Mouse (Mus musculus): ENCODE data around the gene Taar1. TPM values are rescaled to one million over a fixed set of nuclear protein-coding genes. Genes with fewer than 3 reads are reported as not detected.

Taar1 gene
- polyA plus RNA-seq, 1 experiment from 2014 or later: not detected

DNA sequence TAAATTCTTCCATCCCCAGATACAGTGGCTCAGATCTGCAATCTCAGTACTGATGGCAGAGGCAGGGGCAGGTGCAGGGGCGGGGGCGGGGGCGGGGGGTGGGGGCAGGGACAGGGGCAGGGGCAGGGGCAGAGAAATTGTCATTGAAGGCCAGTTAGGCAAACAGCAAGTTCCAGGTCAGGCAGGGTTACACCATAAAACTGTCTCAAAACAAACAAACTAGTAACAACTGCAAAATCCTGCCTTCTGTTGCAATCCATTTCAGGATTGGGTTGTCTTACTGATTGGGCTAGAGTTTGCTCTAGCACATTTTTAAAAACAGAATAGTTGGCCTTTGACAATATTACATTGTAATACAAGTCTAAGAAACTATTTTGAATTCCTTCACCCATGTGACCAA is 2.3 kb downstream of the Taar1 start:
- Histone ChIP-seq H3K9ac (ENCODE audit: low read length) (no peak overlapping the region), H3K4me2 (ENCODE audit: low read depth, low read length, severe bottlenecking) (no peak overlapping the region), H3K4me1 (replicated peaks; ENCODE audit: control insufficient read depth, insufficient read depth, low read length) (no peaks in the 10 kb centered on the region), H3K27ac (ENCODE audit: low read depth, low read length) (no peak overlapping the region), H3K27me3 (ENCODE audit: control insufficient read depth, insufficient read depth, low read length) (no peaks in the 10 kb centered on the region), H3K9me3 (ENCODE audit: control insufficient read depth, low read length) (no peaks in the 10 kb centered on the region), H3K4me3 (ENCODE audit: low read depth, low read length) (no peak overlapping the region), H3K36me3 (ENCODE audit: control insufficient read depth, insufficient read depth, low read length) (no peaks in the 10 kb centered on the region)
- no peak for DNase-seq (ENCODE audit: low spot score)
- 89% methylated on average over 3 of the region's 3 CpGs for WGBS
- ATAC-seq (replicated peaks; ENCODE audit: low FRiP score): no peak

DNA sequence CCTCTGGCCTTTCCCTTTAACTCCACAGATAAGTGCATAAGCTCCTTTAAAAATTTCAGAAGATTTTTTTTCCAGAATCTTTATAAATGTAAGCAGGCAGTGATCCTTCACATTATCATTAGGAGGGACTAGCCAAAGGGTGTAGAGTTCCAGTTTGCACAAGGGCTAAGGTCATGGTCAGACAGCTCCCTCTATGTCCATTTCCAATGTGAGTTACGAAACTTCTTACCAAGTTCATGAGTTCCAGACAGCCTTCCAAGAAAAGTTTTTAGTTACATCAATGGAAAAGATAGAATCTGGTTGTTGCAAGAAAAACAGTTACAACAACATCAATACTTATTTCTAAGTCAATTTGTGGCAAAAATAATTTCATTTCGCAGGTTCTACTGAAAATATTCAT is 3.8 kb downstream of the Taar1 start:
- Histone ChIP-seq H3K4me2 (ENCODE audit: low read depth, low read length, severe bottlenecking) (no peak overlapping the region), H3K4me1 (replicated peaks; ENCODE audit: control insufficient read depth, insufficient read depth, low read length) (no peaks in the 10 kb centered on the region), H3K27me3 (ENCODE audit: control insufficient read depth, insufficient read depth, low read length) (no peaks in the 10 kb centered on the region), H3K36me3 (ENCODE audit: control insufficient read depth, insufficient read depth, low read length) (no peaks in the 10 kb centered on the region), H3K9me3 (ENCODE audit: control insufficient read depth, low read length) (no peaks in the 10 kb centered on the region), H3K27ac (ENCODE audit: low read depth, low read length) (no peak overlapping the region), H3K4me3 (ENCODE audit: low read depth, low read length) (no peak overlapping the region), H3K9ac (ENCODE audit: low read length) (no peak overlapping the region)
- DNase-seq (ENCODE audit: low spot score) (no peak), ATAC-seq (replicated peaks; ENCODE audit: low FRiP score) (no peak)
- 84% methylated on average over 2 of the region's 2 CpGs for WGBS

DNA sequence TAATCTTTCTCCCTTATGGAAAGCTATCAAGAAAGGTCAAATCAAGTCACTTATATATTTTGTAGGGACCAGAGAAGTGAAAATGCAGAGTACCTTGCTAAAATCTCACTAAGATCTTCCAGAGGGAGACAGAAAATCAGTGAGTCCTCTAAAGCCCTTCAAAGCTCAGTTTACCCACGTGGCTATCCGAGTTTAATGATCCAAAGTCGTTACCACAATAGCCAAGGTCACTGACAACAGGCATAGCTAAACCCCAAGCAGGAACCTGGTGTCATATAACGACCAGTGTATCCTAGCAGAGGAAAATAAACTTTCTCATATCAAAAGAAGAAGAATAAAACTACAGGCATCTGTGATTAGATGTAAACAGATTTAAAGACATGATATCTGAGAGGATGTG is 17.5 kb downstream of the Taar1 start:
- Histone ChIP-seq H3K36me3 (ENCODE audit: control insufficient read depth, insufficient read depth, low read length) (no peaks in the 10 kb centered on the region), H3K27me3 (ENCODE audit: control insufficient read depth, insufficient read depth, low read length) (no peaks in the 10 kb centered on the region), H3K4me1 (replicated peaks; ENCODE audit: control insufficient read depth, insufficient read depth, low read length) (no peaks in the 10 kb centered on the region), H3K4me2 (ENCODE audit: low read depth, low read length, severe bottlenecking) (no peak overlapping the region), H3K4me3 (ENCODE audit: low read depth, low read length) (no peak overlapping the region), H3K9ac (ENCODE audit: low read length) (no peak overlapping the region), H3K27ac (ENCODE audit: low read depth, low read length) (no peak overlapping the region), H3K9me3 (ENCODE audit: control insufficient read depth, low read length) (no peaks in the 10 kb centered on the region)
- no peak for ATAC-seq (replicated peaks; ENCODE audit: low FRiP score)
- 47% methylated on average over 4 of the region's 4 CpGs for WGBS
- no peak for DNase-seq (ENCODE audit: low spot score)

DNA sequence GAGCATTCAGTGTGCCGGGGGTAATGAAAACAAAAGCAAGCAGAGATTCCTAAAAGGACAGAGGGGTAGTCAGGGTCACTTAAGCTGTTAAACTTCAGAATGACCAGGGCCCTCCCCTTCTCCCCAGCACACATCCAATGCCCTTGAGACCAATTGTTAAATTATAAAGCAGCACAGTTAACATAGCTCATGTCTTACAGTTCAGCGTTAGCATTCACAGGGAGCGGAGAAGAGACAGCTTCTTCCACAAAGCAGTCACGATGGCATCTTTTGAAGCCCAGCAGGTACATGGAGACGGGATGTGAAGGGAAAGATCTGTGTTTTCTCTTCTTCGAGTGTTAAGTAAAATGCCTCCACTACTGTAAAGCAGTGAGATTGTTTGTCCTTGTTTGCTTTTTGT is 18.2 kb downstream of the Taar1 start, which contains the start of gene Taar2:
Gene Taar2, plus strand, starts transcription at position 261 of the 400 bp plus-strand sequence.
- H3K27me3 ChIP-seq (ENCODE audit: control insufficient read depth, insufficient read depth, low read length): no peaks in the 10 kb centered on the region
- H3K36me3 ChIP-seq (ENCODE audit: control insufficient read depth, insufficient read depth, low read length): no peaks in the 10 kb centered on the region
- no peaks in the 10 kb centered on the region for H3K4me1 ChIP-seq (replicated peaks; ENCODE audit: control insufficient read depth, insufficient read depth, low read length)
- no peak within 1 kb of the TSS for H3K9ac ChIP-seq (ENCODE audit: low read length)
- DNase-seq (ENCODE audit: low spot score) (no peak), ATAC-seq (replicated peaks; ENCODE audit: low FRiP score) (no peak)
- no peak within 1 kb of the TSS for H3K27ac ChIP-seq (ENCODE audit: low read depth, low read length)
- 60% methylated on average over 6 of the region's 6 CpGs for WGBS
- no peak within 1 kb of the TSS for H3K4me3 ChIP-seq (ENCODE audit: low read depth, low read length)
- no peaks in the 10 kb centered on the region for H3K9me3 ChIP-seq (ENCODE audit: control insufficient read depth, low read length)
- no peak within 1 kb of the TSS for H3K4me2 ChIP-seq (ENCODE audit: low read depth, low read length, severe bottlenecking)

DNA sequence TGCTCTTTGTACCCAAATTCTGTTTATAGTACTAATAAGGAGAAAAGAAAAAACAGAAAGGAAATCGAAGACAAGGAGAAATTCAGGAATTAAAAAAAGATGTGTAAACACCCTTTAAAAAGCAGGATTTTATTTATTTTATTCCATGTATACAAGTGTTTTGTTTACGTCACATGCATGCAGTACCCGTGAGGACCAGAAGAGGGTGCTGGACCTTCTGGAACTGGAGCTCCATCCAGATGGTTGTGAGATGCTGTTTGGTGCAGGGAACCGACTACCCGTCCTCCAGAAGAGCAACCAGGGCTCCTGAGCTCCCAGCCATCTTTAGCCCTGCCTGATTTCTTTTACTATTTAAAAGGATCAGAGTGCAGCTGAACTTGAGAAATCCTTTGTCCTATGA is 22.3 kb downstream of the Taar1 start:
- H3K4me3 ChIP-seq (ENCODE audit: low read depth, low read length): no peak overlapping the region
- 71% methylated on average over 5 of the region's 5 CpGs for WGBS
- H3K36me3 ChIP-seq (ENCODE audit: control insufficient read depth, insufficient read depth, low read length): no peaks in the 10 kb centered on the region
- ATAC-seq (replicated peaks; ENCODE audit: low FRiP score) (no peak), DNase-seq (ENCODE audit: low spot score) (no peak)
- no peaks in the 10 kb centered on the region for H3K4me1 ChIP-seq (replicated peaks; ENCODE audit: control insufficient read depth, insufficient read depth, low read length)
- no peaks in the 10 kb centered on the region for H3K9me3 ChIP-seq (ENCODE audit: control insufficient read depth, low read length)
- H3K9ac ChIP-seq (ENCODE audit: low read length): no peak overlapping the region
- no peak overlapping the region for H3K4me2 ChIP-seq (ENCODE audit: low read depth, low read length, severe bottlenecking)
- no peaks in the 10 kb centered on the region for H3K27me3 ChIP-seq (ENCODE audit: control insufficient read depth, insufficient read depth, low read length)
- H3K27ac ChIP-seq (ENCODE audit: low read depth, low read length): no peak overlapping the region

DNA sequence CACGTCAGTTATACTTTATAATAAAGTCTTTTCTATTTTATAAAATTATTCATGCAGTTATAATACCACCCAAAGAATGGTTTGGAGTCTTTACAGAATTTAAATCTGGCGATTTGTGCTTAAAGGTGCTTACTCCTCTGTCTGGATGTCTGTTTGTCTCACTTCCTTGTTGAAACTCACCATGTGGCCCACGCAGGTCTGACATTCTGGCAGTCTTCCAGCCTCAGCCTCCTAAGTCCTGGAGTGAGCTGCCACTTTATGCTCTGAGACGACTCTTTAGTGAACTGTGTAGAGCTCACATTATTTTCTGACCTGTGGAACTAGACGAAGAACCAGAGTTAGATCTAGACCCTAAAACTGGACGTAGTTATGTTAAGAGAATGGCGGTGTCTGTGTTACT is 27.9 kb downstream of the Taar1 start:
- Histone ChIP-seq H3K9ac (ENCODE audit: low read length) (no peak overlapping the region), H3K27me3 (ENCODE audit: control insufficient read depth, insufficient read depth, low read length) (no peaks in the 10 kb centered on the region), H3K36me3 (ENCODE audit: control insufficient read depth, insufficient read depth, low read length) (no peaks in the 10 kb centered on the region), H3K4me2 (ENCODE audit: low read depth, low read length, severe bottlenecking) (no peak overlapping the region), H3K4me1 (replicated peaks; ENCODE audit: control insufficient read depth, insufficient read depth, low read length) (no peaks in the 10 kb centered on the region), H3K4me3 (ENCODE audit: low read depth, low read length) (no peak overlapping the region), H3K27ac (ENCODE audit: low read depth, low read length) (no peak overlapping the region), H3K9me3 (ENCODE audit: control insufficient read depth, low read length) (no peaks in the 10 kb centered on the region)
- WGBS: 77% methylated on average over 7 of the region's 7 CpGs
- DNase-seq (ENCODE audit: low spot score): no peak
- no peak for ATAC-seq (replicated peaks; ENCODE audit: low FRiP score)

DNA sequence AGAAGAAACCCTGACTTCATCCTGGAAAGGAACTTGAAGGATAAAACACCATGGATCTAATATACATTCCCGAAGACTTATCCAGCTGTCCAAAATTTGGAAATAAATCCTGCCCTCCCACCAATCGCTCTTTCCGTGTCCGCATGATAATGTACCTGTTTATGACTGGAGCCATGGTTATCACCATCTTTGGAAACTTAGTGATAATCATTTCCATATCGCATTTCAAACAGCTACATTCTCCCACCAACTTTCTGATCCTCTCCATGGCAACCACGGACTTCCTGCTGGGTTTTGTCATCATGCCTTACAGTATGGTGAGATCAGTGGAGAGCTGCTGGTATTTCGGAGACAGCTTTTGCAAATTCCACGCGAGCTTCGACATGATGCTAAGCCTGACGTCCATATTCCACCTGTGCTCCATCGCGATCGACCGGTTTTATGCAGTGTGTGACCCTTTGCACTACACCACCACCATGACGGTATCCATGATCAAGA is 29.4 kb downstream of the Taar1 start, which contains the start of gene Taar3:
Gene Taar3, plus strand, starts transcription at position 51 of the 498 bp plus-strand sequence.
- WGBS: 89% methylated on average over 16 of the region's 16 CpGs
- Histone ChIP-seq H3K27me3 (ENCODE audit: control insufficient read depth, insufficient read depth, low read length) (no peaks in the 10 kb centered on the region), H3K4me3 (ENCODE audit: low read depth, low read length) (no peak within 1 kb of the TSS), H3K4me2 (ENCODE audit: low read depth, low read length, severe bottlenecking) (no peak within 1 kb of the TSS), H3K9me3 (ENCODE audit: control insufficient read depth, low read length) (no peaks in the 10 kb centered on the region), H3K36me3 (ENCODE audit: control insufficient read depth, insufficient read depth, low read length) (no peaks in the 10 kb centered on the region), H3K27ac (ENCODE audit: low read depth, low read length) (no peak within 1 kb of the TSS), H3K9ac (ENCODE audit: low read length) (no peak within 1 kb of the TSS), H3K4me1 (replicated peaks; ENCODE audit: control insufficient read depth, insufficient read depth, low read length) (no peaks in the 10 kb centered on the region)
- no peak for DNase-seq (ENCODE audit: low spot score)
- ATAC-seq (replicated peaks; ENCODE audit: low FRiP score): no peak

DNA sequence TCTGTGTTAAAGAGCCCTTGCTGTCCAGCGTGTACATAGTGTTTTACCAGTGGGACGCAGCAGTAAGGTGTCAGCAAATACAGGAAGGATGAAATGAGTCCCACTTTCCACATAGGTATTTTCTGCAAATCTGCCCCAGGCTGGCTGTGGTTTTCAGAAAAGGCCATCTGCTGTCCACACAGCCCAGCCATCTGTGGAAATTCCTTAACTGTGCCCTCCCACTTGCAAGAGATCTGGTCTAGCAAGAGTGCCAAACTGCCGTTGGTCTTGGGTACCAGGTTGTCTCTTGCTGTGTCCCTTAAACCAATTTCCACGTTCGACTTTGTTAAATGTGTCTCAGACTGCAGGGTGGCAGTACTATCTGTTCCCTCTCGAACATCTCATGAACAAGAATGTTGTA is 31.6 kb downstream of the Taar1 start:
- no peak overlapping the region for H3K9ac ChIP-seq (ENCODE audit: low read length)
- H3K9me3 ChIP-seq (ENCODE audit: control insufficient read depth, low read length): no peaks in the 10 kb centered on the region
- no peak overlapping the region for H3K27ac ChIP-seq (ENCODE audit: low read depth, low read length)
- no peak overlapping the region for H3K4me2 ChIP-seq (ENCODE audit: low read depth, low read length, severe bottlenecking)
- H3K4me3 ChIP-seq (ENCODE audit: low read depth, low read length): no peak overlapping the region
- H3K36me3 ChIP-seq (ENCODE audit: control insufficient read depth, insufficient read depth, low read length): no peaks in the 10 kb centered on the region
- WGBS: 86% methylated on average over 6 of the region's 6 CpGs
- no peaks in the 10 kb centered on the region for H3K27me3 ChIP-seq (ENCODE audit: control insufficient read depth, insufficient read depth, low read length)
- no peak for DNase-seq (ENCODE audit: low spot score)
- ATAC-seq (replicated peaks; ENCODE audit: low FRiP score): no peak
- no peaks in the 10 kb centered on the region for H3K4me1 ChIP-seq (replicated peaks; ENCODE audit: control insufficient read depth, insufficient read depth, low read length)

DNA sequence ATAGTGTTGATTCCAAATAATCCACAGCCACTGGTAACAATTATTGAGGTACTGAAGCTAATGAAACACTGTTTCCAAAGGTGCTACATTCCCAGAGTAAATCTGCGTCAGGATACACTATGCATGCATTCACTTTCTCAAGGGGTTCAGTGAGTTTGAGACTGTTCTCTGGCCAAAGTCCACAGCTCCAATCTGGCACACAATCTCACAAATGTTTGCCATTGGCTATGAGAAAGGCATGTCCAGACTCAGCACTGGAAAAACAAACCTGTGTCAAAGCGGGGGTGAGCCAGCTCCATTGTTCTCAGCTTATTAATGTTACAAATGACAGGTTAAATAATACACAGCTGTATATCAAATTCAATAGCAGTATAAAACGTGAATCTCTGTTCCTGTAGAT is 38.9 kb downstream of the Taar1 start:
- Histone ChIP-seq H3K4me1 (replicated peaks; ENCODE audit: control insufficient read depth, insufficient read depth, low read length) (no peaks in the 10 kb centered on the region), H3K27ac (ENCODE audit: low read depth, low read length) (no peak overlapping the region), H3K4me3 (ENCODE audit: low read depth, low read length) (no peak overlapping the region), H3K9ac (ENCODE audit: low read length) (no peak overlapping the region), H3K27me3 (ENCODE audit: control insufficient read depth, insufficient read depth, low read length) (no peaks in the 10 kb centered on the region), H3K4me2 (ENCODE audit: low read depth, low read length, severe bottlenecking) (no peak overlapping the region), H3K9me3 (ENCODE audit: control insufficient read depth, low read length) (no peaks in the 10 kb centered on the region), H3K36me3 (ENCODE audit: control insufficient read depth, insufficient read depth, low read length) (no peaks in the 10 kb centered on the region)
- ATAC-seq (replicated peaks; ENCODE audit: low FRiP score) (no peak), DNase-seq (ENCODE audit: low spot score) (no peak)
- 75% methylated on average over 3 of the region's 3 CpGs for WGBS
